Mouse (Mus musculus) lung, postnatal 0 days (tissue): ENCODE data around the gene Ddx54.
A peak's percentile ranks its signal among the peaks of the same experiment; 100 is the strongest.

Source experiments
- CTCF ChIP-seq: IDR thresholded peaks from 2 replicates; pipeline ENCODE4 v1.5.1; 2016; ENCODE audit warnings: antibody characterized with exemption, mild to moderate bottlenecking
- EP300 ChIP-seq: IDR thresholded peaks from 2 replicates; pipeline ENCODE4 v1.6.1; 2016; ENCODE audit warnings: antibody characterized with exemption, mild to moderate bottlenecking, control low read depth

DNA sequence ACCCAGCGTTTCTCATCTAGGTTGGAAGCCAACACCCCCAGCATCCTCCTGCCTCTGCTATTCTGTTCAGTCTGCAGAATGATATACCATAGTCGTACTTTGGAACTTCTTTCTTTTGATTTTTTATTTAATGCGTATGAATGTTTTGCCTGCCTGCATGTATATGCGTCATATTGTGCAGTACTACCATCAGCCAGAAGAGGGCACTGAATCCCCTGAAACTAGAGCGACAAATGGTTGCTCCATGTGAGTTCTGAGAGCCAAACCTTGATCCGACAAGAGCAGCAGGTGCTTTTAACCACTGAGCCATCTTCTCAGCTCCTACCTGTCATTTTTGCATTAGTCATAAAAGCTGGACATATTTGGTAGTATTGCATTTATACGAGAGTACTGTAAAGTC is 20.4 kb upstream of the Ddx54 start:
- peak; percentile 61 for TF ChIP-seq CTCF
- no peak for TF ChIP-seq EP300
